Mouse (Mus musculus): ENCODE data around the gene Edem1. TPM values are rescaled to one million over a fixed set of nuclear protein-coding genes. Genes with fewer than 3 reads are reported as not detected.
"Not testable (repeated sequence)": the region's sequence is repeated elsewhere in the genome, so short reads cannot be mapped to it uniquely, and the experiment has no call there.

The Edem1 gene
- polyA plus RNA-seq, 1 experiment from 2014 or later = 8.1 TPM

GRCm38 (mm10) chr6:108858583-108858982, 30.1 kb downstream of the Edem1 start:
- Histone ChIP-seq H3K9ac (no peak overlapping the region), H3K36me3 (peaks cover 42% of the 10 kb centered on the region), H3K27ac (replicated peaks) (no peak overlapping the region), H3K9me3 (peaks cover 10% of the 10 kb centered on the region; the same call in 1 of the 2 replicates), H3K4me1 (replicated peaks) (no peaks in the 10 kb centered on the region), H3K4me3 (no peak overlapping the region), H3K4me2 (no peak overlapping the region), H3K27me3 (no peaks in the 10 kb centered on the region)
- 91% methylated on average over 9 of the region's 9 CpGs for WGBS
- no peak for ATAC-seq (ENCODE audit: low read depth)

GRCm38 (mm10) chr6:108861226-108861625, 32.8 kb downstream of the Edem1 start:
- no peak for ATAC-seq (ENCODE audit: low read depth)
- Histone ChIP-seq H3K9ac (no peak overlapping the region), H3K4me1 (replicated peaks) (no peaks in the 10 kb centered on the region), H3K27ac (replicated peaks) (no peak overlapping the region), H3K9me3 (peaks cover 10% of the 10 kb centered on the region; the same call in 1 of the 2 replicates), H3K36me3 (peaks cover 18% of the 10 kb centered on the region), H3K4me2 (no peak overlapping the region), H3K4me3 (no peak overlapping the region), H3K27me3 (no peaks in the 10 kb centered on the region)
- WGBS = 93% methylated on average over 1 of the region's 1 CpGs

GRCm38 (mm10) chr6:108862548-108862947, 34.1 kb downstream of the Edem1 start:
- no peak overlapping the region for H3K9ac ChIP-seq
- no peaks in the 10 kb centered on the region for H3K4me1 ChIP-seq (replicated peaks)
- H3K27me3 ChIP-seq = no peaks in the 10 kb centered on the region
- H3K36me3 ChIP-seq = peaks cover 11% of the 10 kb centered on the region
- H3K4me2 ChIP-seq = no peak overlapping the region
- H3K9me3 ChIP-seq = peaks cover 10% of the 10 kb centered on the region; the same call in 1 of the 2 replicates
- ATAC-seq (ENCODE audit: low read depth) = no peak
- H3K4me3 ChIP-seq = no peak overlapping the region
- WGBS = 85% methylated on average over 2 of the region's 2 CpGs
- no peak overlapping the region for H3K27ac ChIP-seq (replicated peaks)

GRCm38 (mm10) chr6:108866317-108866716, 37.9 kb downstream of the Edem1 start:
- H3K36me3 ChIP-seq = no peaks in the 10 kb centered on the region
- H3K4me1 ChIP-seq (replicated peaks) = no peaks in the 10 kb centered on the region
- peaks cover 10% of the 10 kb centered on the region; the same call in 1 of the 2 replicates for H3K9me3 ChIP-seq
- H3K4me2 ChIP-seq = no peak overlapping the region
- H3K27ac ChIP-seq (replicated peaks) = no peak overlapping the region
- no peak for ATAC-seq (ENCODE audit: low read depth)
- no peak overlapping the region for H3K9ac ChIP-seq
- no peak overlapping the region for H3K4me3 ChIP-seq
- 83% methylated on average over 5 of the region's 5 CpGs for WGBS
- H3K27me3 ChIP-seq = no peaks in the 10 kb centered on the region

- not testable (repeated sequence) for H3K4me3 ChIP-seq; H3K9me3 ChIP-seq; H3K9ac ChIP-seq; H3K4me1 ChIP-seq (replicated peaks); H3K36me3 ChIP-seq; ATAC-seq (ENCODE audit: low read depth); H3K27ac ChIP-seq (replicated peaks); H3K4me2 ChIP-seq; H3K27me3 ChIP-seq
- 62% methylated on average over 2 of the region's 2 CpGs for WGBS
These were observed 40.6 kb downstream of the Edem1 start for GRCm38 (mm10) chr6:108869031-108869430.

- H3K9me3 ChIP-seq = no peaks in the 10 kb centered on the region
- H3K36me3 ChIP-seq = no peaks in the 10 kb centered on the region
- H3K4me3 ChIP-seq = no peak overlapping the region
- no peak for ATAC-seq (ENCODE audit: low read depth)
- no peaks in the 10 kb centered on the region for H3K4me1 ChIP-seq (replicated peaks)
- no peaks in the 10 kb centered on the region for H3K27me3 ChIP-seq
- no peak overlapping the region for H3K9ac ChIP-seq
- WGBS = 91% methylated on average over 2 of the region's 2 CpGs
- no peak overlapping the region for H3K4me2 ChIP-seq
- no peak overlapping the region for H3K27ac ChIP-seq (replicated peaks)
These were observed 42.0 kb downstream of the Edem1 start for GRCm38 (mm10) chr6:108870421-108870820.

GRCm38 (mm10) chr6:108871251-108871650, 42.8 kb downstream of the Edem1 start:
- WGBS = 96% methylated on average over 4 of the region's 4 CpGs

GRCm38 (mm10) chr6:108875344-108875743, 46.9 kb downstream of the Edem1 start:
- no peaks in the 10 kb centered on the region for H3K9me3 ChIP-seq
- H3K4me3 ChIP-seq = no peak overlapping the region
- WGBS = 87% methylated on average over 1 of the region's 1 CpGs
- no peak overlapping the region for H3K9ac ChIP-seq
- no peak for ATAC-seq (ENCODE audit: low read depth)
- no peaks in the 10 kb centered on the region; the same call in 1 of the 2 replicates for H3K4me1 ChIP-seq (replicated peaks)
- no peak overlapping the region for H3K4me2 ChIP-seq
- H3K27me3 ChIP-seq = no peaks in the 10 kb centered on the region
- no peak overlapping the region for H3K27ac ChIP-seq (replicated peaks)
- H3K36me3 ChIP-seq = no peaks in the 10 kb centered on the region

More at GRCm38 (mm10) chr6:108871251-108871650, 42.8 kb downstream of the Edem1 start:
- ATAC-seq (ENCODE audit: low read depth) = no peak
- Histone ChIP-seq H3K27me3 (no peaks in the 10 kb centered on the region), H3K27ac (replicated peaks) (no peak overlapping the region), H3K9ac (no peak overlapping the region), H3K4me3 (no peak overlapping the region), H3K36me3 (no peaks in the 10 kb centered on the region), H3K4me2 (no peak overlapping the region), H3K9me3 (no peaks in the 10 kb centered on the region), H3K4me1 (replicated peaks) (no peaks in the 10 kb centered on the region; the same call in 1 of the 2 replicates)

- Histone ChIP-seq H3K9me3 (peaks cover 1% of the 10 kb centered on the region; the same call in 1 of the 2 replicates), H3K4me1 (replicated peaks) (no peaks in the 10 kb centered on the region; the same call in 1 of the 2 replicates), H3K36me3 (no peaks in the 10 kb centered on the region), H3K4me2 (no peak overlapping the region), H3K27me3 (no peaks in the 10 kb centered on the region), H3K9ac (no peak overlapping the region), H3K4me3 (no peak overlapping the region), H3K27ac (replicated peaks) (0 out of 2 replicates have a peak overlapping the region, but pooled peaks have one; percentile 1)
- 33% methylated on average over 5 of the region's 5 CpGs for WGBS
- no peak; the same call in 1 of the 2 replicates for ATAC-seq (ENCODE audit: low read depth)
These were observed 47.6 kb downstream of the Edem1 start for GRCm38 (mm10) chr6:108876052-108876451.

- WGBS = 21% methylated on average over 2 of the region's 2 CpGs
- Histone ChIP-seq H3K4me2 (no peak overlapping the region), H3K9me3 (peaks cover 5% of the 10 kb centered on the region; the same call in 1 of the 2 replicates), H3K4me1 (replicated peaks) (no peaks in the 10 kb centered on the region; the same call in 1 of the 2 replicates), H3K4me3 (no peak overlapping the region), H3K9ac (no peak overlapping the region), H3K27ac (replicated peaks) (no peak overlapping the region), H3K27me3 (no peaks in the 10 kb centered on the region), H3K36me3 (no peaks in the 10 kb centered on the region)
- no peak for ATAC-seq (ENCODE audit: low read depth)
These were observed 48.0 kb downstream of the Edem1 start for GRCm38 (mm10) chr6:108876486-108876885.

GRCm38 (mm10) chr6:108880368-108881013, 52.0 kb downstream of the Edem1 start:
- no peak overlapping the region for H3K4me3 ChIP-seq
- no peaks in the 10 kb centered on the region; the same call in 1 of the 2 replicates for H3K4me1 ChIP-seq (replicated peaks)
- no peaks in the 10 kb centered on the region for H3K36me3 ChIP-seq
- ATAC-seq (ENCODE audit: low read depth) = no peak
- peaks cover 5% of the 10 kb centered on the region; the same call in 1 of the 2 replicates for H3K9me3 ChIP-seq
- H3K27me3 ChIP-seq = no peaks in the 10 kb centered on the region
- WGBS = 82% methylated on average over 4 of the region's 4 CpGs
- no peak overlapping the region for H3K4me2 ChIP-seq
- H3K9ac ChIP-seq = no peak overlapping the region
- H3K27ac ChIP-seq (replicated peaks) = no peak overlapping the region

- WGBS = 91% methylated on average over 4 of the region's 4 CpGs
- ATAC-seq (ENCODE audit: low read depth) = no peak
- Histone ChIP-seq H3K9ac (no peak overlapping the region), H3K27ac (replicated peaks) (no peak overlapping the region), H3K36me3 (no peaks in the 10 kb centered on the region), H3K4me2 (no peak overlapping the region), H3K27me3 (no peaks in the 10 kb centered on the region), H3K4me3 (no peak overlapping the region), H3K9me3 (peaks cover 5% of the 10 kb centered on the region; the same call in 1 of the 2 replicates), H3K4me1 (replicated peaks) (no peaks in the 10 kb centered on the region)
These were observed 52.6 kb downstream of the Edem1 start for GRCm38 (mm10) chr6:108881074-108881473.
